Mouse (Mus musculus): ENCODE measurements around the gene Igsf9.

GRCm38 (mm10) chr1:172514551-172515268 lies 33.1 kb downstream of the Igsf9 start:
- TF ChIP-seq CTCF (conservative IDR thresholded peaks at IDR 0.05; ENCODE audit: low read length) (no peak), NANOG (IDR thresholded peaks at IDR 0.05; ENCODE audit: borderline replicate concordance, low read length) (no peak), POU5F1 (IDR thresholded peaks at IDR 0.05; ENCODE audit: borderline replicate concordance, low read length) (no peak)
